Mouse (Mus musculus): Measurements from ENCODE around the gene Sowaha. TPM values are rescaled to one million over a fixed set of nuclear protein-coding genes. Genes with fewer than 3 reads are reported as not detected.

Gene Sowaha
- polyA plus RNA-seq, 1 experiment = 13.9 TPM

DNA sequence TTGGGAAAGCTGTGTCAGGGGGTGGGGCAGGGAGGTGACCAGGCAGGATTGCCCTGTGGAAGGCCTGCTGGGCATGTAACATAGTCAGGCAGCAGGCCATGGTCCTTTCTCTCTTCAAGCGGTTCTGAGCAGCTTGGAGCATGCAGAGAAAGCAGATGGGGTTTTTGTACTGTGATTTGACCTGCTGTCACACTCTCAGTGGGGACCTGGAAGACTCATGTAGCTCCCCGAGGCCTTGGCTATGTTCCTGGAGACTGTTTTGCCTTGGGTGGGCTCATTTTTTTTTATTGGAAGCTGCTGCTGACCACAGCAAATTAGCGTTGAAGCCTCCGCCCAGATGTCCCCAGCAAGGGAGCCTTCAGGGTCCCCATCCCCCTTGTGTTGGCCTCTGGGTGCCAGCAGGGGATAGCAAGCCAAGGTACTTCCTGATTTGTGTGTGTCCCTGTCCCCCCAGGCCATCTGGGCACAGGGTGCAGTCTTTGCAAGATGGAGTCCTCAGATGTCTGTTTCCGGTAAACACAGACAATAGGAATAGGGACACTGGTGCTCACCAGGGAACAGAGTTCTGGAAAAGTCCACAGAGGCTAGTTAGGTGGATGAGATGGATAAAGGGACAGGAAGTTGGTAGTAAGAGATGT, 25.1 kb upstream of the Sowaha start:
- no peak overlapping the region for H3K4me3 ChIP-seq (ENCODE audit: extremely low read depth, insufficient read depth, insufficient read length)
- no peak for DNase-seq (ENCODE audit: low read depth in 1 of 2, low spot score in 2 of 2)
- no peak overlapping the region for H3K27ac ChIP-seq (ENCODE audit: insufficient read depth, low read length)
- no peaks in the 10 kb centered on the region for H3K36me3 ChIP-seq (ENCODE audit: control insufficient read depth, insufficient read depth, low read length)
- no peaks in the 10 kb centered on the region; the same call in 1 of the 2 replicates for H3K27me3 ChIP-seq (ENCODE audit: control insufficient read depth, insufficient read depth, low read length)
- WGBS = 89% methylated on average over 5 of the region's 5 CpGs
- TF ChIP-seq POLR2A (IDR thresholded peaks at IDR 0.05; ENCODE audit: low read depth, low read length) = no peak
- no peak for TF ChIP-seq CTCF (IDR thresholded peaks at IDR 0.05; ENCODE audit: extremely low read depth, insufficient read depth, insufficient read length, insufficient replicate concordance)
- no peaks in the 10 kb centered on the region for H3K4me1 ChIP-seq (ENCODE audit: control insufficient read depth, insufficient read depth, insufficient read length)

DNA sequence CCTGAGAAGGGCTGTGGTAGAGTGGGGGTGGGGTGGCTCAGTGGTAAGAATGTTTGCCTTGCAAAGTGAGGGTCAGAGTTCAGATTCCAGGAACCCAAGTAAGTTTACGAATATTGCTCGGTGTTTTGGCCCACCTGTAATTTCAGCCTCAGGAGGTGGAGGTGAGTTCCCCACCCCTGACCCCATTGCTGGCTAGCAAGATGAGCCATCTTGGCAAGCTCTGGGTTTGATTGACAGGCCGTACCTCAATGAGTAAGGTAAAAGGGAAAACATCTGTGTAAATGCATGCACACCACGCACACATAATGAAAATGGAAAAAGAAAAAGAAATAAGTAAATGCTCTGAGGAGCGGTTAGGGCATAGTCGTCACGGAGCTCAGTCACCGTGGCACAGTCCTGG, 24.3 kb upstream of the Sowaha start:
- Histone ChIP-seq H3K36me3 (ENCODE audit: control insufficient read depth, insufficient read depth, low read length) (no peaks in the 10 kb centered on the region), H3K27me3 (ENCODE audit: control insufficient read depth, insufficient read depth, low read length) (no peaks in the 10 kb centered on the region; the same call in 1 of the 2 replicates), H3K27ac (ENCODE audit: insufficient read depth, low read length) (no peak overlapping the region), H3K4me3 (ENCODE audit: extremely low read depth, insufficient read depth, insufficient read length) (no peak overlapping the region), H3K4me1 (ENCODE audit: control insufficient read depth, insufficient read depth, insufficient read length) (no peaks in the 10 kb centered on the region)
- WGBS = 96% methylated on average over 8 of the region's 8 CpGs
- no peak for TF ChIP-seq POLR2A (IDR thresholded peaks at IDR 0.05; ENCODE audit: low read depth, low read length)
- no peak for TF ChIP-seq CTCF (IDR thresholded peaks at IDR 0.05; ENCODE audit: extremely low read depth, insufficient read depth, insufficient read length, insufficient replicate concordance)
- DNase-seq (ENCODE audit: low read depth in 1 of 2, low spot score in 2 of 2) = no peak

DNA sequence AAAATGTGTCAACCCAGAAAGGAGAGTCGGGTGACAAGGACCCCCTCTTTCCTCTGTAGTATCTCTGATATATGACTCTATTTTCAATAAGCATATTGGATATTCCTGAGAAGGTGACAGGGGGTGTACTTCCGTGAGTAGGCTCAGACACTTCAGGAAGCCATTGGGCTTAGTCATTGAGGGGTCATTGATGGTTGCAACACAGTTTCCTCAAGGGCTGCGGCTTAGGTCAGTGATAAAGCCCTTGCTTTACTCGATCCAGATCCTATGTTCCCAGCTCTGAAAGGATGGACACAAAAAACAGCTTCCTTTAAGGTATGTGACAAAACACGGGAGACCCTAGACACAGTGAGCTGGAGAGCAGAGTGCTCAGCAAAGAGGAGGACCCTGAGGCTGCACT, 23.7 kb upstream of the Sowaha start:
- Histone ChIP-seq H3K27ac (ENCODE audit: insufficient read depth, low read length) (no peak overlapping the region), H3K36me3 (ENCODE audit: control insufficient read depth, insufficient read depth, low read length) (no peaks in the 10 kb centered on the region), H3K27me3 (ENCODE audit: control insufficient read depth, insufficient read depth, low read length) (no peaks in the 10 kb centered on the region; the same call in 1 of the 2 replicates), H3K4me3 (ENCODE audit: extremely low read depth, insufficient read depth, insufficient read length) (no peak overlapping the region), H3K4me1 (ENCODE audit: control insufficient read depth, insufficient read depth, insufficient read length) (no peaks in the 10 kb centered on the region)
- no peak for DNase-seq (ENCODE audit: low read depth in 1 of 2, low spot score in 2 of 2)
- 76% methylated on average over 5 of the region's 5 CpGs for WGBS
- no peak for TF ChIP-seq CTCF (IDR thresholded peaks at IDR 0.05; ENCODE audit: extremely low read depth, insufficient read depth, insufficient read length, insufficient replicate concordance)
- TF ChIP-seq POLR2A (IDR thresholded peaks at IDR 0.05; ENCODE audit: low read depth, low read length) = no peak

DNA sequence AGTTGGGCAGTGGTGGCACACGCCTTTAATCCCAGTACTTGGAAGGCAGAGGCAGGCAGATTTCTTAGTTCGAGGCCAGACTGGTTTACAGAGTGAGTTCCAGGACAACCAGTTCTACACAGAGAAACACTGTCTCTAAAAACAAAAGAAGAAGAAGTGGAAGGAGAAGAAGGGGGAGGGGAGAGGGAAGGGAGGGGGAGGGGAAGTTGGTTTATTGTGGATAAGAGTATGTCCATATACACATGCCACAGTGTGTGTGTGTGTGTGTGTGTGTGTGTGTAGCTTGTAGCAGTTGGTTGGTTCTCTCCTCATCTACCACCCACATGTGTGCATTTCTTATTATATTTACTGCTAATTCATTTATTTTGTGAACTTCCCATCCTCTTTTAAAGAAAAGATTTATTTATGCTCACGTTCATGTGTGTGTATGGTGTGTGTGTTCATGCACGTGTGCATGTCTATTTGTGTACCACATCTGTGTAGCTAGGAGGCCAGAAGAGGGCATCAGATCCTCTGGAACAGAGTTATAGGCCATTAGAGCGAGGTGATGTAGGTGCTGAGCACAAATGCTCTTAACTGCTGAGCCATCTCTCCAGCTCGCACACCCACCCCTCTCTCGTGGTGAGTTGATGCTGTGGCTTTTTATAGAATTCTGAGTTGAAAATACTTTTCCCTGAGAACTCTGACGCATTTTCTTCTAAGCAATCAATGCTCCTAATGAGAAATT, 22.1 kb upstream of the Sowaha start:
- Histone ChIP-seq H3K4me1 (ENCODE audit: control insufficient read depth, insufficient read depth, insufficient read length) (no peaks in the 10 kb centered on the region), H3K4me3 (ENCODE audit: extremely low read depth, insufficient read depth, insufficient read length) (no peak overlapping the region), H3K36me3 (ENCODE audit: control insufficient read depth, insufficient read depth, low read length) (no peaks in the 10 kb centered on the region), H3K27ac (ENCODE audit: insufficient read depth, low read length) (no peak overlapping the region), H3K27me3 (ENCODE audit: control insufficient read depth, insufficient read depth, low read length) (no peaks in the 10 kb centered on the region; the same call in 1 of the 2 replicates)
- DNase-seq (ENCODE audit: low read depth in 1 of 2, low spot score in 2 of 2) = no peak
- 63% methylated on average over 8 of the region's 8 CpGs for WGBS
- TF ChIP-seq POLR2A (IDR thresholded peaks at IDR 0.05; ENCODE audit: low read depth, low read length) (no peak), CTCF (IDR thresholded peaks at IDR 0.05; ENCODE audit: extremely low read depth, insufficient read depth, insufficient read length, insufficient replicate concordance) (no peak)

DNA sequence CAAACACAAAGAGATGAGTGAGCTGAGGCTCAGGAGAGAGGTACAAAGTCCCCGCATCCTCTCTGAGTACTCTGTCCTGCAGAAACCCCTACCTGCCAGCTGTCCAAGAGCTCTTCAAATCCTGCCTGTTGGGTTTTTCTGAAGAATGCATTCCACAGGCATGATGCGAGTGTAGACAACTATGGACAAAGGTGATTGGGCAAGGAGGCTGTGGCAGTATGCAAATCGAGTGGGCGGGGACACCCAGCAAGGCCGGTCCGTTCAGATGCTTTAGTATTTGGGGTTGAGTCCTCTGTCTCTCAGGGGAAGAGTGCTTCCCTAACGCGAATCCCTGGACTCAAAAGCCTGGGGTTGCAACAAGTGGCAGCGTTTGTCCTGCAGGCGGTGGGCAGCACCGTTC, 20.5 kb upstream of the Sowaha start:
- Histone ChIP-seq H3K4me1 (ENCODE audit: control insufficient read depth, insufficient read depth, insufficient read length) (no peaks in the 10 kb centered on the region), H3K4me3 (ENCODE audit: extremely low read depth, insufficient read depth, insufficient read length) (no peak overlapping the region), H3K36me3 (ENCODE audit: control insufficient read depth, insufficient read depth, low read length) (no peaks in the 10 kb centered on the region), H3K27ac (ENCODE audit: insufficient read depth, low read length) (no peak overlapping the region), H3K27me3 (ENCODE audit: control insufficient read depth, insufficient read depth, low read length) (no peaks in the 10 kb centered on the region; the same call in 1 of the 2 replicates)
- no peak for DNase-seq (ENCODE audit: low read depth in 1 of 2, low spot score in 2 of 2)
- WGBS = 40% methylated on average over 11 of the region's 11 CpGs
- no peak for TF ChIP-seq CTCF (IDR thresholded peaks at IDR 0.05; ENCODE audit: extremely low read depth, insufficient read depth, insufficient read length, insufficient replicate concordance)
- TF ChIP-seq POLR2A (IDR thresholded peaks at IDR 0.05; ENCODE audit: low read depth, low read length) = no peak

DNA sequence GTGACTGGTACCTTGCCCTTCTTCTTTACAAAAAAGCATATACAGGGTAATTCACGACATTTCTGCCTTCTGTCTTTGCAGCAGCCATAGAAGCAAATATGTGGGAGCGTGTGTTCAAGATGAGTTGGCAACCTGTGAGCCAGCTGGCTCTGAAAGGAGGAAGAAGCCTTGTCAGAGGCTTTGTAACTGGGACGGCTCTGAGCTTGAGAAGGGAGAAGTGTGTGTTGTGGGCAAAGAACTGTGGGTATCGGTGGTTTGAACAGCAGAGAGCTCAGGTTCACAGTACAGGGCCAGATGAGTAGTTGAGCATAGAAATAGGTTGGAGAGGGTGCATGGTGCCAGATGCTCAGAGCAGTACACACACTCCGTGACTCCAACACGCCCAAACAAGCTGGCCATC, 16.9 kb upstream of the Sowaha start:
- no peak for DNase-seq (ENCODE audit: low read depth in 1 of 2, low spot score in 2 of 2)
- 19% methylated on average over 6 of the region's 6 CpGs for WGBS

DNA sequence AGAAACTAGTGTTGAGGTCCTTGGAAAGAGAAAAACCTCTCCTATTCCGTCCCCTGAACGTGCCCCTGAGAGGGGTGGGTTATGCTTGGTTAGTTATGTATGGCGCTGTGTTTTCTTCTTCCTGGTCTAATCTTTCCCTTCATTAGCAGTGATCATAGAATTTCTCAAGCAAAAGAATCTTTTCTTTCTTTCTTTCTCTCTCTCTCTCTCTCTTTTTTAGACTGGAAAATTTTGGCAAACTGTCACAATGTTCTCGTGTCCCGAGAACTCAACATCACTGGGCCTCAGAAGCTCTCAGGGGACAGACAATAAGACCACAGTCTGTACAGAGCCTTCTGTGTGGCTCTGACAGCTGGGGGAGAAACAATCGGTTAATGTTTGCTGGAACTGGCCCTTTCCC, 15.3 kb upstream of the Sowaha start:
- no peak for TF ChIP-seq POLR2A (IDR thresholded peaks at IDR 0.05; ENCODE audit: low read depth, low read length)
- TF ChIP-seq CTCF (IDR thresholded peaks at IDR 0.05; ENCODE audit: extremely low read depth, insufficient read depth, insufficient read length, insufficient replicate concordance) = no peak
- DNase-seq (ENCODE audit: low read depth in 1 of 2, low spot score in 2 of 2) = no peak
- WGBS = 50% methylated on average over 6 of the region's 6 CpGs
- no peaks in the 10 kb centered on the region for H3K36me3 ChIP-seq (ENCODE audit: control insufficient read depth, insufficient read depth, low read length)
- no peaks in the 10 kb centered on the region for H3K4me1 ChIP-seq (ENCODE audit: control insufficient read depth, insufficient read depth, insufficient read length)
- H3K27ac ChIP-seq (ENCODE audit: insufficient read depth, low read length) = no peak overlapping the region
- no peak overlapping the region for H3K4me3 ChIP-seq (ENCODE audit: extremely low read depth, insufficient read depth, insufficient read length)
- H3K27me3 ChIP-seq (ENCODE audit: control insufficient read depth, insufficient read depth, low read length) = no peaks in the 10 kb centered on the region; the same call in 1 of the 2 replicates

More for the DNA sequence above, 16.9 kb upstream of the Sowaha start:
- no peak overlapping the region for H3K27ac ChIP-seq (ENCODE audit: insufficient read depth, low read length)
- H3K4me1 ChIP-seq (ENCODE audit: control insufficient read depth, insufficient read depth, insufficient read length) = no peaks in the 10 kb centered on the region
- no peaks in the 10 kb centered on the region for H3K36me3 ChIP-seq (ENCODE audit: control insufficient read depth, insufficient read depth, low read length)
- TF ChIP-seq CTCF (IDR thresholded peaks at IDR 0.05; ENCODE audit: extremely low read depth, insufficient read depth, insufficient read length, insufficient replicate concordance) (no peak), POLR2A (IDR thresholded peaks at IDR 0.05; ENCODE audit: low read depth, low read length) (no peak)
- no peaks in the 10 kb centered on the region; the same call in 1 of the 2 replicates for H3K27me3 ChIP-seq (ENCODE audit: control insufficient read depth, insufficient read depth, low read length)
- H3K4me3 ChIP-seq (ENCODE audit: extremely low read depth, insufficient read depth, insufficient read length) = no peak overlapping the region

All from spleen, adult 2 months (tissue).